Mouse (Mus musculus) hindbrain, embryonic 16.5 days (tissue): ENCODE results near the gene Sugct. TPM values are rescaled to one million over a fixed set of nuclear protein-coding genes. Genes with fewer than 3 reads are reported as not detected.

Experiments
- ATAC-seq: fragments of 200-750 bp; cut with Nextera tagmentation; 2 replicates; pipeline ENCODE4 v1.8.0; 2017; ENCODE audit warnings: moderate TSS enrichment, moderate library complexity
- H3K27ac ChIP-seq: fragments of 300-500 bp; sonication (generic); 2 replicates; pipeline ENCODE4 v1.5.1; 2014; ENCODE audit warnings: low read depth, mild to moderate bottlenecking, control low read depth, low read length, moderate library complexity
- H3K27me3 ChIP-seq: fragments of 300-500 bp; sonication (generic); replicated peaks from 2 replicates; pipeline ENCODE4 v1.6.1; 2014; ENCODE audit warnings: low read length; ENCODE audit not compliant: control insufficient read depth, insufficient read depth
- H3K36me3 ChIP-seq: fragments of 300-500 bp; sonication (generic); 2 replicates; pipeline ENCODE4 v1.6.1; 2014; ENCODE audit warnings: mild to moderate bottlenecking, low read length, moderate library complexity, mixed read lengths; ENCODE audit not compliant: control insufficient read depth, insufficient read depth
- H3K4me1 ChIP-seq: fragments of 300-500 bp; sonication (generic); 2 replicates; pipeline ENCODE4 v1.6.1; 2014; ENCODE audit warnings: low read depth, low read length; ENCODE audit not compliant: control insufficient read depth, insufficient read depth
- H3K4me2 ChIP-seq: fragments of 300-500 bp; sonication (generic); 2 replicates; pipeline ENCODE4 v1.6.1; 2014; ENCODE audit warnings: mild to moderate bottlenecking, low read length, control low read depth, moderate library complexity
- H3K4me3 ChIP-seq: fragments of 300-500 bp; sonication (generic); 2 replicates; pipeline ENCODE4 v1.5.1; 2014; ENCODE audit warnings: mild to moderate bottlenecking, low read length, control low read depth, moderate library complexity
- H3K9ac ChIP-seq: fragments of 300-500 bp; sonication (generic); 2 replicates; pipeline ENCODE4 v1.6.1; 2014; ENCODE audit warnings: low read depth, mild to moderate bottlenecking, control low read depth, low read length, moderate library complexity
- H3K9me3 ChIP-seq: fragments of 300-500 bp; sonication (generic); 2 replicates; pipeline ENCODE4 v1.6.1; 2014; ENCODE audit warnings: mild to moderate bottlenecking, low read length, moderate library complexity; ENCODE audit not compliant: control insufficient read depth
- WGBS: fragments of 180-500 bp; shearing (Covaris S2); extraction: QIAGEN DNeasy Blood & Tissue Kit; methylation state at CpG from one replicate; pipeline ENCODE4 v1.1.7; 2014; 5-methylcytosine and 5-hydroxymethylcytosine counted together
- polyA plus RNA-seq: library from polyadenylated mRNA; unstranded; fragments of >200 nt; fragmentation: Nextera tagmentation; extraction: Ambion mirVana; gene quantifications from 2 replicates; pipeline ENCODE4 v1.2.1, GENCODE M21; 2015

Sugct gene
- polyA plus RNA-seq, 1 experiment from 2014 or later, result 3.6 TPM

- Histone ChIP-seq H3K4me3 (peak overlapping the region; percentile 82), H3K9ac (peak overlapping the region; percentile 87), H3K9me3 (no peaks in the 10 kb centered on the region), H3K36me3 (no peaks in the 10 kb centered on the region), H3K4me1 (peaks cover 8% of the 10 kb centered on the region), H3K27me3 (no peaks in the 10 kb centered on the region), H3K27ac (peak overlapping the region; percentile 92; the same call in 1 of the 2 replicates), H3K4me2 (peak overlapping the region; percentile 84)
- no peak for ATAC-seq
- 19% methylated on average over 7 of the region's 7 CpGs for WGBS
These were observed 686 bp upstream of the Sugct start for GRCm38 (mm10) chr13:17695898-17696580.

DNA sequence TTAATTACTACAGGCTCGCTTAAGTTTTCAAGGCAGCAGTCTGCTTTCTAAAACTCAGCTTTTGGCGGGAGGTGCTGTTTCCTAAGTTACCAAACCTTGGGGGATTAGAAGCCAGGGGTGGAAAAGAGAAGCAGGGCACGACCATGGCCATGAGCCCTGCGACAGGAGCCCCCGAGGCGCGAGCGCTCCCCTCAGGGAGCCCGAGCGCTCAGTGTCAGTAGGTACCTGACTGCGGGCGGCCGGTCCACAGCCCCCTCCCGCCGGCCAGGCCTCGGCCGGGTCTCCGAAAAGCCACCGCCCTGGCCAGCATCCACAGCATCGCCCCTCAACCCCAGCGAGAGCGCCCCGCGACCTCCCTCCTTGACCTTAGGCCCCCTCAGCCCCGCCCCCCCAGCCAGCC, 939 bp downstream of the Sugct start:
- Histone ChIP-seq H3K9ac (peak overlapping the region; percentile 78), H3K27ac (peak overlapping the region; percentile 92), H3K4me1 (peaks cover 8% of the 10 kb centered on the region), H3K9me3 (no peaks in the 10 kb centered on the region), H3K36me3 (no peaks in the 10 kb centered on the region), H3K4me3 (peak overlapping the region; percentile 82), H3K4me2 (peak overlapping the region; percentile 75), H3K27me3 (no peaks in the 10 kb centered on the region)
- 0% methylated on average over 13 of the region's 25 CpGs for WGBS
- ATAC-seq, result peak; percentile 79

DNA sequence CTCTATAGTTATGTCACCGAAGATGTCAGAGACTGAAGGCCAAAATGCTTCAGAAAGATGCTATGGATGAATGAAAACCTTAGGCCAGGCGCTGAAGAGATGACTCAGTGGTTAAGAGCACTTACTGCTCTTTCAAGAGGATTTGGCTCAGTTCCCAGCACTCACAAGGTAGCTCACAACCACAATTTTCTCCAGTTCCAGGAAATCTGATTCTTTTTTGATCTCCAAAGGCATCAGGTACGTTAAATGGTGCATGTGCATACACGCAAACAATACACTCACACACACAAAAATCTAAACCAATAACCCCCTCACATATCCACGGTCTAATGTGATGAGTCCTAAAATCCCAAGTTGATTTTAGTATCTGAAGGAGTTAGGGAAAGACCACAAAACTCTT, 1.5 kb downstream of the Sugct start:
- Histone ChIP-seq H3K36me3 (no peaks in the 10 kb centered on the region), H3K27ac (no peak overlapping the region), H3K9me3 (no peaks in the 10 kb centered on the region), H3K4me3 (no peak overlapping the region; the same call in 1 of the 2 replicates), H3K27me3 (no peaks in the 10 kb centered on the region), H3K4me1 (peaks cover 8% of the 10 kb centered on the region), H3K9ac (no peak overlapping the region), H3K4me2 (peak overlapping the region; percentile 75)
- no peak for ATAC-seq
- 69% methylated on average over 5 of the region's 5 CpGs for WGBS

DNA sequence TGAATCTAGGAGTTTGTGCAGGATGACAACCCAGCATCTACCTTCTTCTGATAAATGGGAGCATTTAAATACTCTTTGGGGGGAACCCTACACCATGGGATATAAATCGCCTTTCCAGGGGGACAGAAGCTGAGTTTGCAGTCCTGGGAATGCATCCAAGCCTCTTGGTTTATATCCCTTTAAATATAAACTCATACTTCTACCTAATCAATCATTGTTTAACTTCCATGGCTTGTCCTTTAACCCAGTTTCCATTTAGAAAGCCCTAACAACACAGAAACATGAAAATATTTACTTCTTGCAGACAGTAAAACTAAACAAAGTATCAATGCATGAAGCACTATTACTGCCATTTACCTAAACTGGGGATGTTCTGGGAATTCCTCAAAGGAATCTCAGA, 3.9 kb downstream of the Sugct start:
- H3K27me3 ChIP-seq, result no peaks in the 10 kb centered on the region
- H3K9me3 ChIP-seq, result no peaks in the 10 kb centered on the region
- no peak for ATAC-seq
- no peak overlapping the region for H3K4me3 ChIP-seq
- no peak overlapping the region for H3K4me2 ChIP-seq
- no peak overlapping the region for H3K27ac ChIP-seq
- H3K4me1 ChIP-seq, result peaks cover 8% of the 10 kb centered on the region
- 75% methylated on average over 1 of the region's 1 CpGs for WGBS
- no peak overlapping the region for H3K9ac ChIP-seq
- H3K36me3 ChIP-seq, result no peaks in the 10 kb centered on the region

DNA sequence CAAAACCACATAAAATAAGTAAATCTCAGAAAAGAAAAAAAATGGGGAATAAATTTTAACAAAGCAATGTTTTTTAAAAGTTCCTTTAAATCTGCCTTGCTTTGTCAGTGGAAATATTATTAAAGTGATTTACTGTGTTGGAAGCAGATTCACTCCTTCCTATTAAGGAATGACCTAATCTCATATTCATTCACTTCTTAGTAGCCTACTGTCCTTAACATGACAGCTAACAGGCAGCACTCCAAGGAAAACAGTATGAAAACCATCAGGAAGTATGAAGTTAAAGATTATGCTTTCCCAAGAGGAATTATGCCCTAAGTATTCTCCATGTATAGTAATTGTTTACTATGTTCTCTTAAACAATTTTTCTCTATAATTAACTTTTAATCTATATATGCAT, 4.7 kb downstream of the Sugct start:
- H3K4me3 ChIP-seq, result no peak overlapping the region
- H3K27ac ChIP-seq, result no peak overlapping the region
- no peak overlapping the region for H3K4me2 ChIP-seq
- no peak for ATAC-seq
- H3K9ac ChIP-seq, result no peak overlapping the region
- no peaks in the 10 kb centered on the region for H3K9me3 ChIP-seq
- H3K27me3 ChIP-seq, result no peaks in the 10 kb centered on the region
- H3K36me3 ChIP-seq, result no peaks in the 10 kb centered on the region
- H3K4me1 ChIP-seq, result peaks cover 4% of the 10 kb centered on the region

GRCm38 (mm10) chr13:17689461-17689860, 5.9 kb downstream of the Sugct start:
- Histone ChIP-seq H3K4me1 (peaks cover 4% of the 10 kb centered on the region), H3K9me3 (no peaks in the 10 kb centered on the region), H3K27me3 (no peaks in the 10 kb centered on the region), H3K9ac (no peak overlapping the region), H3K4me2 (no peak overlapping the region), H3K27ac (no peak overlapping the region), H3K36me3 (no peaks in the 10 kb centered on the region), H3K4me3 (no peak overlapping the region)
- ATAC-seq, result no peak

GRCm38 (mm10) chr13:17671122-17671521, 24.2 kb downstream of the Sugct start:
- Histone ChIP-seq H3K27ac (no peak overlapping the region), H3K4me3 (no peak overlapping the region), H3K9me3 (no peaks in the 10 kb centered on the region), H3K4me2 (no peak overlapping the region), H3K36me3 (no peaks in the 10 kb centered on the region), H3K9ac (no peak overlapping the region), H3K27me3 (no peaks in the 10 kb centered on the region), H3K4me1 (no peaks in the 10 kb centered on the region)
- no peak for ATAC-seq
- WGBS, result 83% methylated on average over 1 of the region's 1 CpGs

DNA sequence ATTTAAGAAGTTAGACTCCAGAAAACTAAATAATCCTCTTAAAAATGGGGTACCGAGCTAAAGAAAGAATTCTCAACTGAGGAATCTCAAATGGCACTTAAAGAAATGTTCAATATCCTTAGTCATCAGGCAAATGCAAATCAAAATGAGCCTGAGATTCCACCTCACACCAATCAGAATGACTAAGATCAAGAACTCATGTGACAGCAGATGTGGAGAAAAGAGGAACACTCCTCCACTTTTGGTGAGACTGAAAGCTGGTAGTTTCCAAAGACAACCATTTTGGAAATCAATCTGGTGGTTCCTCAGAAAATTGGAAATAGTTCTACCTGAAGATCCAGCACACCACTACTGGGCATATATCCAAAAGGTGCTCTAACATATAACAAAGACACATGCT, 28.0 kb downstream of the Sugct start:
- Histone ChIP-seq H3K4me3 (no peak overlapping the region), H3K9me3 (no peaks in the 10 kb centered on the region), H3K4me2 (no peak overlapping the region), H3K4me1 (no peaks in the 10 kb centered on the region), H3K27me3 (no peaks in the 10 kb centered on the region), H3K27ac (no peak overlapping the region), H3K9ac (no peak overlapping the region), H3K36me3 (no peaks in the 10 kb centered on the region)
- 93% methylated on average over 1 of the region's 1 CpGs for whole genome bisulfite sequencing
- ATAC-seq, result no peak

- H3K27ac ChIP-seq, result no peak overlapping the region
- H3K27me3 ChIP-seq, result no peaks in the 10 kb centered on the region
- H3K9me3 ChIP-seq, result no peaks in the 10 kb centered on the region
- H3K36me3 ChIP-seq, result no peaks in the 10 kb centered on the region
- H3K9ac ChIP-seq, result no peak overlapping the region
- H3K4me2 ChIP-seq, result no peak overlapping the region
- no peaks in the 10 kb centered on the region for H3K4me1 ChIP-seq
- WGBS, result 56% methylated on average over 2 of the region's 2 CpGs
- ATAC-seq, result no peak
- H3K4me3 ChIP-seq, result no peak overlapping the region
These were observed 53.1 kb downstream of the Sugct start for GRCm38 (mm10) chr13:17642294-17642693.

GRCm38 (mm10) chr13:17638008-17638407, 57.3 kb downstream of the Sugct start:
- no peak overlapping the region for H3K27ac ChIP-seq
- H3K4me1 ChIP-seq, result no peaks in the 10 kb centered on the region
- H3K9me3 ChIP-seq, result no peaks in the 10 kb centered on the region
- no peaks in the 10 kb centered on the region for H3K27me3 ChIP-seq
- no peaks in the 10 kb centered on the region for H3K36me3 ChIP-seq
- H3K4me3 ChIP-seq, result no peak overlapping the region
- ATAC-seq, result no peak
- no peak overlapping the region for H3K9ac ChIP-seq
- H3K4me2 ChIP-seq, result no peak overlapping the region
